ENCODE assay signal across 19 mouse cellular contexts in the genomic region with DNA sequence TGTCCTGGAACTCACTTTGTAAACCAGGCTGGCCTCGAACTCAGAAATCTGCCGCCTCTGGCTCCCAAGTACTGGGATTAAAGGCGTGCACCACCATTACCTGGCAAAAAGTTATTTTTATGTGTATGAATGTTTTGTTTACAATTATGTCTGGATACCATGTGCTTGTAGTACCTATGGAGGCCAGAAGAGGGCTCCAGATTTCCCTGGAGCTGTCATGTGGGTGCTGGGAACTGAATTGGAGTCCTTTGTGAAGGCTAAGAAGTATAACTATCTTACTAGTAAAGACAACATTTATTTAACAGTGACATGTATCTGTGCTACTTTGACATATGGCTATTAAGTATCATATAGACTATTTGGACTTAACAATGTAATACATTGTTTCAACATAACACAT. TPM values are rescaled to one million over a fixed set of nuclear protein-coding genes. Genes with fewer than 3 reads are reported as not detected.
DNase-seq lines count a peak whose midpoint lies in the region; ATAC-seq and TF ChIP-seq lines count a peak whose summit lies in the region.
"Had no signal": no experiment of that assay in that cellular context is flagged by ENCODE, and none has a peak within 500 bp of the region (broad histone marks: within the 10 kb centered on the region; RNA-seq: fewer than 3 reads in every experiment).

No protein-coding gene starts in this region.

- no peaks in the 10 kb centered on the region for H3K27me3 ChIP-seq in liver, embryonic 14.5 days (ENCODE audit: control insufficient read depth, insufficient read depth, low read length)
- no peaks in the 10 kb centered on the region for H3K27me3 ChIP-seq in liver, embryonic 12.5 days (replicated peaks)
- H3K27me3 ChIP-seq in E14TG2a.4 (ENCODE audit: insufficient read depth, low read length): no peaks in the 10 kb centered on the region
- H3K27me3 ChIP-seq: forebrain, embryonic 15.5 days; heart, embryonic 15.5 days; kidney, embryonic 15.5 days; limb, embryonic 12.5 days; midbrain, embryonic 12.5 days had no signal

- H3K4me2 ChIP-seq in liver, embryonic 14.5 days (ENCODE audit: low read depth): no peak overlapping the region
- H3K4me2 ChIP-seq in liver, embryonic 12.5 days: no peak overlapping the region
- H3K4me2 ChIP-seq: forebrain, embryonic 15.5 days; heart, embryonic 15.5 days; kidney, embryonic 15.5 days; limb, embryonic 12.5 days; midbrain, embryonic 12.5 days had no signal

- no peak for TF ChIP-seq EP300 in liver, embryonic 14.5 days (IDR thresholded peaks at IDR 0.05; ENCODE audit: low read depth)

- 81% methylated on average over 3 of the region's 3 CpGs for WGBS in liver, embryonic 14.5 days (ENCODE audit: insufficient replicate concordance)
- 84% methylated on average over 3 of the region's 3 CpGs for WGBS in liver, embryonic 12.5 days (ENCODE audit: insufficient replicate concordance)

- H3K4me3 ChIP-seq in liver, embryonic 14.5 days (ENCODE audit: insufficient read depth in 1 of 2, low read depth in 2 of 2, low read length in 2 of 2): no peak overlapping the region
- no peak overlapping the region for H3K4me3 ChIP-seq in liver, embryonic 12.5 days
- H3K4me3 ChIP-seq in E14TG2a.4 (replicated peaks; ENCODE audit: low read length): no peak overlapping the region
- H3K4me3 ChIP-seq: erythroblast, embryonic 14.5 days; forebrain, embryonic 15.5 days; heart, embryonic 15.5 days; hindbrain, embryonic 10.5 days; kidney, embryonic 15.5 days; limb, embryonic 12.5 days; midbrain, embryonic 12.5 days had no signal

- ATAC-seq in CD4-positive, CD25-positive, alpha-beta regulatory T cell, adult 4 months: no peak
- ATAC-seq in liver, embryonic 14.5 days (ENCODE audit: insufficient read depth): no peak
- no peak for ATAC-seq in liver, embryonic 12.5 days
- ATAC-seq: forebrain, embryonic 15.5 days had no signal

- H3K27ac ChIP-seq in liver, embryonic 14.5 days: no peak overlapping the region
- H3K27ac ChIP-seq in liver, embryonic 12.5 days: no peak overlapping the region
- H3K27ac ChIP-seq: forebrain, embryonic 15.5 days; heart, embryonic 15.5 days; hindbrain, embryonic 10.5 days; kidney, embryonic 15.5 days; limb, embryonic 12.5 days; macrophage; midbrain, embryonic 12.5 days had no signal

- H3K9ac ChIP-seq in liver, embryonic 14.5 days (replicated peaks): no peak overlapping the region
- no peak overlapping the region for H3K9ac ChIP-seq in liver, embryonic 12.5 days
- H3K9ac ChIP-seq: forebrain, embryonic 15.5 days; heart, embryonic 15.5 days; kidney, embryonic 15.5 days; limb, embryonic 12.5 days; midbrain, embryonic 12.5 days had no signal

- peak; percentile 42 for DNase-seq in CD4-positive, CD25-positive, alpha-beta regulatory T cell, adult 2 months (ENCODE audit: low read depth, low spot score)
- DNase-seq in liver, embryonic 14.5 days (ENCODE audit: low read depth in 3 of 3, low spot score in 3 of 3): no peak
- peak; percentile 76 for DNase-seq in ZHBTc4 (ENCODE audit: low read depth, low spot score)
- DNase-seq in retina, postnatal 1 day: no peak
- DNase-seq in natural killer cell, adult 2 months (ENCODE audit: low spot score in 2 of 2): no peak
- DNase-seq: adrenal gland, postnatal 36 days; cerebellum, adult 2 months; thymus, postnatal 25 days had no signal

- no peaks in the 10 kb centered on the region; a peak in 2 of 4 replicates for H3K4me1 ChIP-seq in liver, embryonic 14.5 days (replicated peaks; ENCODE audit: control insufficient read depth in 2 of 2, insufficient read depth in 2 of 2, low read length in 1 of 2)
- H3K4me1 ChIP-seq in liver, embryonic 12.5 days: peaks cover 11% of the 10 kb centered on the region
- H3K4me1 ChIP-seq in E14TG2a.4 (replicated peaks; ENCODE audit: low read depth, low read length): peaks cover 30% of the 10 kb centered on the region
- H3K4me1 ChIP-seq: midbrain, embryonic 12.5 days had no signal

- peak; percentile 46 for TF ChIP-seq CTCF in liver, embryonic 14.5 days (IDR thresholded peaks at IDR 0.05; ENCODE audit: low read depth)
- TF ChIP-seq CTCF in E14TG2a.4 (conservative IDR thresholded peaks at IDR 0.05; ENCODE audit: low read length): peak; percentile 82

- H3K9me3 ChIP-seq in liver, embryonic 14.5 days (ENCODE audit: control insufficient read depth, low read length): no peaks in the 10 kb centered on the region
- H3K9me3 ChIP-seq in liver, embryonic 12.5 days (replicated peaks): no peaks in the 10 kb centered on the region
- no peaks in the 10 kb centered on the region for H3K9me3 ChIP-seq in E14TG2a.4 (ENCODE audit: low read length)
- H3K9me3 ChIP-seq: forebrain, embryonic 15.5 days; heart, embryonic 15.5 days; kidney, embryonic 15.5 days; limb, embryonic 12.5 days; midbrain, embryonic 12.5 days had no signal

- H3K36me3 ChIP-seq in liver, embryonic 14.5 days (replicated peaks; ENCODE audit: control insufficient read depth, insufficient read depth, low read depth): no peaks in the 10 kb centered on the region
- H3K36me3 ChIP-seq in liver, embryonic 12.5 days: no peaks in the 10 kb centered on the region
- H3K36me3 ChIP-seq in E14TG2a.4 (ENCODE audit: insufficient read depth, low read length): no peaks in the 10 kb centered on the region
- H3K36me3 ChIP-seq: forebrain, embryonic 15.5 days; heart, embryonic 15.5 days; hindbrain, embryonic 10.5 days; kidney, embryonic 15.5 days; limb, embryonic 12.5 days; midbrain, embryonic 12.5 days had no signal

RNA-seq across cellular contexts. Expression of a gene that starts 4.1 kb away (rescaled TPM):
- 10 to 100 TPM in 1 of 2 experiments, 1 to 10 TPM in 1; 8.2 to 12.9 TPM for polyA plus RNA-seq in CD4-positive, CD25-positive, alpha-beta regulatory T cell, adult 4 months (2017; shearing (Covaris generic))
- 8.2 and 9.4 TPM in 2 replicates for polyA plus RNA-seq in liver, embryonic 14.5 days (2012; rRNA removed)
- polyA plus RNA-seq in liver, embryonic 14.5 days (2014; fragmentation: Nextera tagmentation; extraction: Ambion mirVana): 2.3 and 2.5 TPM in 2 replicates
- 6.2 TPM in 2 replicates for polyA plus RNA-seq in liver, embryonic 12.5 days (2016; fragmentation: Nextera tagmentation; extraction: Ambion mirVana)

RNA-seq across cellular contexts. Expression of a gene that starts 35.1 kb away (rescaled TPM):
- polyA plus RNA-seq in CD4-positive, CD25-positive, alpha-beta regulatory T cell, adult 4 months (2017; shearing (Covaris generic)): 10 to 100 TPM in 1 of 2 experiments, 1 to 10 TPM in 1; 9.7 to 12.9 TPM
- polyA plus RNA-seq in liver, embryonic 14.5 days (2012; rRNA removed): 12.8 and 15.7 TPM in 2 replicates
- 6.4 and 7.8 TPM in 2 replicates for polyA plus RNA-seq in liver, embryonic 14.5 days (2014; fragmentation: Nextera tagmentation; extraction: Ambion mirVana)
- 6.7 and 7.2 TPM in 2 replicates for polyA plus RNA-seq in liver, embryonic 12.5 days (2016; fragmentation: Nextera tagmentation; extraction: Ambion mirVana)

Comparison
In these comparisons a context has a peak if more than half of its experiments do, and no peak if none do; other contexts are left out.
1. DNase-seq: peak in CD4-positive, CD25-positive, alpha-beta regulatory T cell, adult 2 months (single experiment) and ZHBTc4 (single experiment); none in liver, embryonic 14.5 days (0 of 3), retina, postnatal 1 day (single experiment) and natural killer cell, adult 2 months (0 of 2).